9 mouse cellular contexts compared by ENCODE assay signal in genomic region chr7:126369393-126369792, GRCm38 (mm10). TPM values are rescaled to one million over a fixed set of nuclear protein-coding genes. Genes with fewer than 3 reads are reported as not detected.
DNase-seq lines count a peak whose midpoint lies in the region; ATAC-seq lines count a peak whose summit lies in the region.
"Had no signal": no experiment of that assay in that cellular context is flagged by ENCODE, and none has a peak within 500 bp of the region (broad histone marks: within the 10 kb centered on the region; RNA-seq: fewer than 3 reads in every experiment).

Lat (minus strand) TSS chr7:126369570.

- no peaks in the 10 kb centered on the region for H3K4me1 ChIP-seq in neural tube, embryonic 12.5 days
- no peaks in the 10 kb centered on the region for H3K4me1 ChIP-seq in midbrain, embryonic 11.5 days (ENCODE audit: control insufficient read depth, insufficient read depth, low read length)

- H3K9ac ChIP-seq in neural tube, embryonic 12.5 days: 0 out of 2 replicates have a peak within 1 kb of the TSS, but pooled peaks have one; percentile 13
- no peak within 1 kb of the TSS for H3K9ac ChIP-seq in midbrain, embryonic 11.5 days (ENCODE audit: low read length)

- no peak for ATAC-seq in neural tube, embryonic 12.5 days (ENCODE audit: low FRiP score, low read depth)
- ATAC-seq in hematopoietic stem cell, adult 5-6 weeks (replicated peaks in 1 of 2; ENCODE audit: insufficient read depth in 1 of 2, low FRiP score in 2 of 2, low TSS enrichment in 1 of 2, low read depth in 1 of 2, poor library complexity in 2 of 2, severe bottlenecking in 2 of 2): peak; percentile 95 to 97
- ATAC-seq in megakaryocyte-erythroid progenitor cell, adult 5-6 weeks (replicated peaks; ENCODE audit: low FRiP score, low TSS enrichment, poor library complexity, severe bottlenecking): peak; percentile 48
- no peak; the same call in 1 of the 2 replicates for ATAC-seq in midbrain, embryonic 11.5 days (ENCODE audit: low FRiP score)

- no peak within 1 kb of the TSS for H3K27ac ChIP-seq in neural tube, embryonic 12.5 days
- H3K27ac ChIP-seq in midbrain, embryonic 11.5 days (ENCODE audit: low read depth, low read length): no peak within 1 kb of the TSS

- WGBS in neural tube, embryonic 12.5 days: 84% methylated on average over 13 of the region's 13 CpGs
- WGBS in midbrain, embryonic 11.5 days: 81% methylated on average over 13 of the region's 13 CpGs

- DNase-seq in neural tube, embryonic 10.5 days (ENCODE audit: extremely low spot score, low spot score): no peak
- no peak for DNase-seq in layer of hippocampus, postnatal 25 days (ENCODE audit: extremely low spot score in 1 of 2, low spot score in 1 of 2)
- DNase-seq in layer of hippocampus, adult 9-11 months: no peak
- no peak for DNase-seq in midbrain, embryonic 11.5 days (ENCODE audit: low spot score, missing footprints)
- DNase-seq: adrenal gland, postnatal 36 days; layer of hippocampus, postnatal 36 days had no signal

- peaks cover 61% of the 10 kb centered on the region for H3K36me3 ChIP-seq in neural tube, embryonic 12.5 days
- H3K36me3 ChIP-seq in midbrain, embryonic 11.5 days (ENCODE audit: control insufficient read depth, insufficient read depth, low read length): peaks cover 8% of the 10 kb centered on the region; the same call in 1 of the 2 replicates

- H3K9me3 ChIP-seq in neural tube, embryonic 12.5 days: no peaks in the 10 kb centered on the region
- H3K9me3 ChIP-seq in midbrain, embryonic 11.5 days (ENCODE audit: control insufficient read depth, low read length): no peaks in the 10 kb centered on the region

- H3K27me3 ChIP-seq in neural tube, embryonic 12.5 days (replicated peaks): no peaks in the 10 kb centered on the region
- H3K27me3 ChIP-seq in midbrain, embryonic 11.5 days (ENCODE audit: control insufficient read depth, insufficient read depth, low read length): no peaks in the 10 kb centered on the region

- no peak within 1 kb of the TSS for H3K4me2 ChIP-seq in neural tube, embryonic 12.5 days (replicated peaks)
- no peak within 1 kb of the TSS for H3K4me2 ChIP-seq in midbrain, embryonic 11.5 days

- no peak within 1 kb of the TSS for H3K4me3 ChIP-seq in neural tube, embryonic 12.5 days
- no peak within 1 kb of the TSS for H3K4me3 ChIP-seq in midbrain, embryonic 11.5 days (ENCODE audit: low read depth, low read length)

RNA-seq across cellular contexts. Expression of gene Lat, which starts in this region (rescaled TPM):
- 1.2 and 1.7 TPM in 2 replicates for polyA plus RNA-seq in neural tube, embryonic 12.5 days (2016; fragmentation: Nextera tagmentation; extraction: Ambion mirVana)
- total RNA-seq in hematopoietic stem cell, adult 5-6 weeks (2017): 31.5 and 51.5 TPM in 2 replicates
- 17.3 and 28.3 TPM in 2 replicates for total RNA-seq in megakaryocyte-erythroid progenitor cell, adult 5-6 weeks (2014; fragmentation: Nextera tagmentation)
- 9.3 and 11.0 TPM in 2 replicates for total RNA-seq in megakaryocyte-erythroid progenitor cell, adult 5-6 weeks (2017)
- total RNA-seq in layer of hippocampus, postnatal 25 days (2021): 1 to 10 TPM; 1.1 to 1.3 TPM
- polyA plus RNA-seq in midbrain, embryonic 11.5 days (2014; fragmentation: Nextera tagmentation; extraction: Ambion mirVana): 1.8 and 2.7 TPM in 2 replicates

Comparison
In these comparisons a context has a peak if more than half of its experiments do, and no peak if none do; other contexts are left out.
1. RNA of gene Lat (total RNA-seq): 31.5 to 51.5 TPM in hematopoietic stem cell, adult 5-6 weeks and 9.3 to 28.3 TPM in megakaryocyte-erythroid progenitor cell, adult 5-6 weeks; 1.1 to 1.3 TPM in layer of hippocampus, postnatal 25 days; every median in the first group is over 4 times any median in the second.
2. ATAC-seq: peak in hematopoietic stem cell, adult 5-6 weeks (2 of 2) and megakaryocyte-erythroid progenitor cell, adult 5-6 weeks (single experiment); none in neural tube, embryonic 12.5 days (single experiment) and midbrain, embryonic 11.5 days (single experiment).